Mouse (Mus musculus): ENCODE measurements around the gene 4921539E11Rik. TPM values are rescaled to one million over a fixed set of nuclear protein-coding genes. Genes with fewer than 3 reads are reported as not detected.

4921539E11Rik gene
- total RNA-seq, 2 experiments from 2014 or later: not detected

Other genes starting within 250 kb of the 4921539E11Rik start
- 10 to 100 TPM; 47.0 to 48.3 TPM for gene Mier1, start 176.5 kb downstream of the 4921539E11Rik start, total RNA-seq (2021)
- 1 to 10 TPM; 7.5 to 8.7 TPM for gene Wdr78, start 176.3 kb downstream of the 4921539E11Rik start, total RNA-seq (2021)
- 10 to 100 TPM; 12.0 to 13.4 TPM for gene Slc35d1, start 75.7 kb downstream of the 4921539E11Rik start, total RNA-seq (2021)
- gene Oma1, start 22.9 kb upstream of the 4921539E11Rik start, total RNA-seq (2021): 1 to 10 TPM; 6.9 to 7.7 TPM

Data from left cerebral cortex, postnatal 10 days (tissue).